Mouse (Mus musculus): ENCODE data around the gene Map4k2.

Map4k2 gene

GRCm38 (mm10) chr19:6389803-6390202, 48.9 kb downstream of the Map4k2 start:
- no peaks in the 10 kb centered on the region for H3K36me3 ChIP-seq (ENCODE audit: control insufficient read depth, insufficient read depth, low read length, poor library complexity, severe bottlenecking)
- no peaks in the 10 kb centered on the region for H3K27me3 ChIP-seq (ENCODE audit: control insufficient read depth, insufficient read depth, low read length, poor library complexity, severe bottlenecking)
- DNase-seq (ENCODE audit: low read depth, low spot score), result peak; percentile 64

GRCm38 (mm10) chr19:6390251-6390650, 49.3 kb downstream of the Map4k2 start:
- no peaks in the 10 kb centered on the region for H3K36me3 ChIP-seq (ENCODE audit: control insufficient read depth, insufficient read depth, low read length, poor library complexity, severe bottlenecking)
- H3K27me3 ChIP-seq (ENCODE audit: control insufficient read depth, insufficient read depth, low read length, poor library complexity, severe bottlenecking), result no peaks in the 10 kb centered on the region
- DNase-seq (ENCODE audit: low read depth, low spot score), result no peak

GRCm38 (mm10) chr19:6392743-6393393, 51.9 kb downstream of the Map4k2 start:
- Histone ChIP-seq H3K27me3 (ENCODE audit: control insufficient read depth, insufficient read depth, low read length, poor library complexity, severe bottlenecking) (no peaks in the 10 kb centered on the region), H3K36me3 (ENCODE audit: control insufficient read depth, insufficient read depth, low read length, poor library complexity, severe bottlenecking) (no peaks in the 10 kb centered on the region)
- peak; percentile 48 for DNase-seq (ENCODE audit: low read depth, low spot score)

- Histone ChIP-seq H3K27me3 (ENCODE audit: control insufficient read depth, insufficient read depth, low read length, poor library complexity, severe bottlenecking) (no peaks in the 10 kb centered on the region), H3K36me3 (ENCODE audit: control insufficient read depth, insufficient read depth, low read length, poor library complexity, severe bottlenecking) (no peaks in the 10 kb centered on the region)
- DNase-seq (ENCODE audit: low read depth, low spot score), result no peak
Measured at GRCm38 (mm10) chr19:6393637-6394036, 52.7 kb downstream of the Map4k2 start.

- H3K36me3 ChIP-seq (ENCODE audit: control insufficient read depth, insufficient read depth, low read length, poor library complexity, severe bottlenecking), result no peaks in the 10 kb centered on the region
Measured at GRCm38 (mm10) chr19:6396237-6396636, 55.3 kb downstream of the Map4k2 start.

GRCm38 (mm10) chr19:6397582-6398249, 56.8 kb downstream of the Map4k2 start:
- H3K36me3 ChIP-seq (ENCODE audit: control insufficient read depth, insufficient read depth, low read length, poor library complexity, severe bottlenecking), result peaks cover 4% of the 10 kb centered on the region
- DNase-seq (ENCODE audit: low read depth, low spot score), result no peak
- no peaks in the 10 kb centered on the region for H3K27me3 ChIP-seq (ENCODE audit: control insufficient read depth, insufficient read depth, low read length, poor library complexity, severe bottlenecking)

More at GRCm38 (mm10) chr19:6396237-6396636, 55.3 kb downstream of the Map4k2 start:
- no peak for DNase-seq (ENCODE audit: low read depth, low spot score)
- no peaks in the 10 kb centered on the region for H3K27me3 ChIP-seq (ENCODE audit: control insufficient read depth, insufficient read depth, low read length, poor library complexity, severe bottlenecking)

- Histone ChIP-seq H3K27me3 (ENCODE audit: control insufficient read depth, insufficient read depth, low read length, poor library complexity, severe bottlenecking) (no peaks in the 10 kb centered on the region), H3K36me3 (ENCODE audit: control insufficient read depth, insufficient read depth, low read length, poor library complexity, severe bottlenecking) (peaks cover 11% of the 10 kb centered on the region)
- DNase-seq (ENCODE audit: low read depth, low spot score), result peak; percentile 74
Measured at GRCm38 (mm10) chr19:6398447-6399284, 57.7 kb downstream of the Map4k2 start.

- Histone ChIP-seq H3K36me3 (ENCODE audit: control insufficient read depth, insufficient read depth, low read length, poor library complexity, severe bottlenecking) (peaks cover 14% of the 10 kb centered on the region), H3K27me3 (ENCODE audit: control insufficient read depth, insufficient read depth, low read length, poor library complexity, severe bottlenecking) (no peaks in the 10 kb centered on the region)
- peak; percentile 85 for DNase-seq (ENCODE audit: low read depth, low spot score)
Measured at GRCm38 (mm10) chr19:6399285-6400095, 58.6 kb downstream of the Map4k2 start, which contains the start of gene Rasgrp2. Gene Rasgrp2 (plus strand): TSS chr19:6399340.

GRCm38 (mm10) chr19:6400096-6401086, 59.5 kb downstream of the Map4k2 start:
- Histone ChIP-seq H3K36me3 (ENCODE audit: control insufficient read depth, insufficient read depth, low read length, poor library complexity, severe bottlenecking) (peaks cover 16% of the 10 kb centered on the region), H3K27me3 (ENCODE audit: control insufficient read depth, insufficient read depth, low read length, poor library complexity, severe bottlenecking) (no peaks in the 10 kb centered on the region)
- DNase-seq (ENCODE audit: low read depth, low spot score), result peak; percentile 76

- peak; percentile 81 for DNase-seq (ENCODE audit: low read depth, low spot score)
- H3K36me3 ChIP-seq (ENCODE audit: control insufficient read depth, insufficient read depth, low read length, poor library complexity, severe bottlenecking), result peaks cover 16% of the 10 kb centered on the region
- H3K27me3 ChIP-seq (ENCODE audit: control insufficient read depth, insufficient read depth, low read length, poor library complexity, severe bottlenecking), result no peaks in the 10 kb centered on the region
Measured at GRCm38 (mm10) chr19:6401131-6401815, 60.3 kb downstream of the Map4k2 start.

GRCm38 (mm10) chr19:6401951-6402350, 61.0 kb downstream of the Map4k2 start:
- no peak for DNase-seq (ENCODE audit: low read depth, low spot score)
- H3K36me3 ChIP-seq (ENCODE audit: control insufficient read depth, insufficient read depth, low read length, poor library complexity, severe bottlenecking), result peaks cover 16% of the 10 kb centered on the region
- H3K27me3 ChIP-seq (ENCODE audit: control insufficient read depth, insufficient read depth, low read length, poor library complexity, severe bottlenecking), result no peaks in the 10 kb centered on the region

- H3K27me3 ChIP-seq (ENCODE audit: control insufficient read depth, insufficient read depth, low read length, poor library complexity, severe bottlenecking), result no peaks in the 10 kb centered on the region
- H3K36me3 ChIP-seq (ENCODE audit: control insufficient read depth, insufficient read depth, low read length, poor library complexity, severe bottlenecking), result peaks cover 18% of the 10 kb centered on the region
- DNase-seq (ENCODE audit: low read depth, low spot score), result no peak
Measured at GRCm38 (mm10) chr19:6403869-6404268, 62.9 kb downstream of the Map4k2 start.

Measured in splenic B cell, adult 2 months (primary cell).